In genomic region chr17:48299203-48299602, GRCm38 (mm10) we compare ENCODE assay signal across 10 mouse cellular contexts. TPM values are rescaled to one million over a fixed set of nuclear protein-coding genes. Genes with fewer than 3 reads are reported as not detected.
A peak's percentile ranks its signal among the peaks of the same experiment; 100 is the strongest.
DNase-seq lines count a peak whose midpoint lies in the region; ATAC-seq and TF ChIP-seq lines count a peak whose summit lies in the region.
"Had no signal": no experiment of that assay in that cellular context is flagged by ENCODE, and none has a peak within 500 bp of the region (broad histone marks: within the 10 kb centered on the region; RNA-seq: fewer than 3 reads in every experiment).

Gene Treml2, plus strand, starts transcription at chr17:48299498.

- intact Hi-C loops in left cerebral cortex, adult 2 months (cut with DNase I) = no loop called here

- ATAC-seq in heart, embryonic 15.5 days (replicated peaks; ENCODE audit: insufficient number of reproducible peaks, insufficient read depth, low FRiP score, low read depth) = no peak
- ATAC-seq in granulocyte monocyte progenitor cell, adult 5-6 weeks (replicated peaks; ENCODE audit: poor library complexity, severe bottlenecking) = peak; percentile 20
- peak; percentile 77 for ATAC-seq in megakaryocyte-erythroid progenitor cell, adult 5-6 weeks (replicated peaks; ENCODE audit: low FRiP score, low TSS enrichment, poor library complexity, severe bottlenecking)

- no peak within 1 kb of the TSS for H3K9ac ChIP-seq in heart, embryonic 15.5 days
- H3K9ac ChIP-seq: hindbrain, embryonic 15.5 days had no signal

- no peak for DNase-seq in heart, adult 9 months (ENCODE audit: low spot score in 2 of 2)
- DNase-seq in ES-CJ7 (ENCODE audit: low read depth, low spot score) = peak; percentile 76
- DNase-seq in left cerebral cortex, adult 2 months (ENCODE audit: extremely low spot score in 1 of 2, low spot score in 2 of 2) = no peak
- no peak for DNase-seq in cerebellum, adult 9-10 months
- no peak for DNase-seq in adrenal gland, postnatal 4 days (ENCODE audit: low spot score in 2 of 2)

- H3K27ac ChIP-seq in heart, embryonic 15.5 days = no peak within 1 kb of the TSS
- no peak within 1 kb of the TSS for H3K27ac ChIP-seq in left cerebral cortex, adult 2 months
- H3K27ac ChIP-seq: hindbrain, embryonic 15.5 days had no signal

- H3K4me2 ChIP-seq in heart, embryonic 15.5 days = peak within 1 kb of the TSS; percentile 2; the same call in 1 of the 2 replicates
- H3K4me2 ChIP-seq: hindbrain, embryonic 15.5 days had no signal

- no peaks in the 10 kb centered on the region for H3K36me3 ChIP-seq in heart, embryonic 15.5 days
- H3K36me3 ChIP-seq: hindbrain, embryonic 15.5 days had no signal

- H3K27me3 ChIP-seq in heart, embryonic 15.5 days = no peaks in the 10 kb centered on the region
- H3K27me3 ChIP-seq: hindbrain, embryonic 15.5 days had no signal

- peak within 1 kb of the TSS; percentile 10; the same call in 1 of the 2 replicates for H3K4me3 ChIP-seq in heart, embryonic 15.5 days
- no peak within 1 kb of the TSS for H3K4me3 ChIP-seq in left cerebral cortex, adult 2 months
- H3K4me3 ChIP-seq: hindbrain, embryonic 15.5 days had no signal

- H3K9me3 ChIP-seq in heart, embryonic 15.5 days (replicated peaks) = no peaks in the 10 kb centered on the region
- H3K9me3 ChIP-seq: hindbrain, embryonic 15.5 days had no signal

- 22% methylated on average over 3 of the region's 4 CpGs for WGBS in heart, embryonic 15.5 days

- no peak for TF ChIP-seq CTCF in left cerebral cortex, adult 2 months (IDR thresholded peaks at IDR 0.05)

- no peaks in the 10 kb centered on the region for H3K4me1 ChIP-seq in heart, embryonic 15.5 days (replicated peaks)
- H3K4me1 ChIP-seq: hindbrain, embryonic 15.5 days had no signal

RNA-seq across cellular contexts. Expression of gene Treml2, which starts in this region (rescaled TPM):
- 0.23 and 1.2 TPM in 2 replicates for polyA plus RNA-seq in heart, embryonic 15.5 days (2015; fragmentation: Nextera tagmentation; extraction: Ambion mirVana)
- 58.2 and 68.7 TPM in 2 replicates for total RNA-seq in granulocyte monocyte progenitor cell, adult 5-6 weeks (2014; fragmentation: Nextera tagmentation)
- total RNA-seq in granulocyte monocyte progenitor cell, adult 5-6 weeks (2017) = 42.5 and 45.8 TPM in 2 replicates
- 39.3 and 64.8 TPM in 2 replicates for total RNA-seq in megakaryocyte-erythroid progenitor cell, adult 5-6 weeks (2014; fragmentation: Nextera tagmentation)
- total RNA-seq in megakaryocyte-erythroid progenitor cell, adult 5-6 weeks (2017) = 23.7 and 37.2 TPM in 2 replicates
- under 1 TPM; 0.18 to 0.49 TPM for total RNA-seq in left cerebral cortex, adult 2 months (2021)
- total RNA-seq in adrenal gland, postnatal 4 days (2021) = 1 to 10 TPM in 1 of 2 experiments, under 1 TPM in 1; 0.87 to 1.2 TPM
- polyA plus RNA-seq: testis, adult 2 months had no signal

Comparison
In these comparisons a context has a peak if more than half of its experiments do, and no peak if none do; other contexts are left out.
1. RNA of gene Treml2 (total RNA-seq): 42.5 to 68.7 TPM in granulocyte monocyte progenitor cell, adult 5-6 weeks and 23.7 to 64.8 TPM in megakaryocyte-erythroid progenitor cell, adult 5-6 weeks; 0.87 to 1.2 TPM in adrenal gland, postnatal 4 days and 0.18 to 0.49 TPM in left cerebral cortex, adult 2 months; every median in the first group is over 10 times any median in the second.